ENCODE assay signal across 12 mouse cellular contexts in the genomic region with DNA sequence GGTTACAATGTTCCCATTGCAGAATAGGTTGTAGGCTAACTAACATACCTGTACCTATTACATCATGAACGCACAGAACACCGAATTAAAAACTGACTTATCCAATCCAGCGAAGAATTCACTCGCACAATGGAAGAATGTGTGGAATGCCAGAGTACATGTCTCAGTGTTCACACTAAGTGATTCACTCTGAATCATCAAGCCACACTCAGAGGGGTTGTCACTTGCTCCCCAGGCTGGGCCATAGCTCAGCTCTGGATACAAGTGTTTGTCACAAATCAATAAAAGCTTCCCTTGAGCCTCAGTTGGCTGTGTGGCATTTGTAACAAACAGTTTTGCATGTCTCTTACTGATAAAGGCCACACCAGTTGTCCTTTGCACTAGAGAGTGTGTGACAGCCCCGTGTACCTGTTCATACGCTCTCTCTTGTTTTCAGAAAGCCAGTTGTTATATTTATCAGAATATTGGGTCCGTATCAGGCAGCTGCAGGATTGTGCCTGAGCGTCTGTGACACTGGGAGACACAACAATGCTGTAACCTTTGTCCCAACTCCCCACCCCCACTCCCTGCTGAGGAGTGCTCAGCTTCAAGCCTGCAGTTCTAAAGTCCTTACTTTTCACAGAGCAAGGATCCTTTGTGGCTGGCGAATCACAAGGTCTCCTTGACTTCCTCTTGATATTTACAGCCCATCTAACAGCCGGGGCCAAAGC.
DNase-seq lines count a peak whose midpoint lies in the region; ATAC-seq and TF ChIP-seq lines count a peak whose summit lies in the region.
"Had no signal": no experiment of that assay in that cellular context is flagged by ENCODE, and none has a peak within 500 bp of the region (broad histone marks: within the 10 kb centered on the region; RNA-seq: fewer than 3 reads in every experiment).

No protein-coding gene starts in this region.

- no peak for TF ChIP-seq CTCF in left cerebral cortex, adult 2 months (IDR thresholded peaks at IDR 0.05)

- peaks cover 53% of the 10 kb centered on the region for H3K4me1 ChIP-seq in heart, embryonic 15.5 days (replicated peaks)
- peaks cover 22% of the 10 kb centered on the region for H3K4me1 ChIP-seq in intestine, embryonic 15.5 days (replicated peaks)
- peaks cover 23% of the 10 kb centered on the region for H3K4me1 ChIP-seq in liver, embryonic 13.5 days (replicated peaks)

- no peaks in the 10 kb centered on the region for H3K9me3 ChIP-seq in heart, embryonic 15.5 days (replicated peaks)
- H3K9me3 ChIP-seq in intestine, embryonic 15.5 days = no peaks in the 10 kb centered on the region
- no peaks in the 10 kb centered on the region for H3K9me3 ChIP-seq in liver, embryonic 13.5 days (replicated peaks)
- H3K9me3 ChIP-seq: neural tube, embryonic 12.5 days had no signal

- H3K9ac ChIP-seq in heart, embryonic 15.5 days = no peak overlapping the region
- H3K9ac ChIP-seq in intestine, embryonic 15.5 days = no peak overlapping the region
- no peak overlapping the region for H3K9ac ChIP-seq in liver, embryonic 13.5 days
- H3K9ac ChIP-seq: neural tube, embryonic 12.5 days had no signal

- intact Hi-C loops in heart, postnatal 25 days (cut with DNase I) = loop anchor here (10.0 kb wide), 1 partner anchor 323 kb away; no protein-coding TSS in a partner anchor
- intact Hi-C loops in left cerebral cortex, adult 2 months (cut with DNase I) = loop anchor here (10.0 kb wide), 1 partner anchor 323 kb away; no protein-coding TSS in a partner anchor

- WGBS in heart, embryonic 15.5 days = 33% methylated on average over 10 of the region's 10 CpGs
- WGBS in intestine, embryonic 15.5 days = 58% methylated on average over 10 of the region's 10 CpGs
- 43% methylated on average over 10 of the region's 10 CpGs for WGBS in liver, embryonic 13.5 days (ENCODE audit: insufficient replicate concordance)

- H3K4me2 ChIP-seq in heart, embryonic 15.5 days = no peak overlapping the region
- H3K4me2 ChIP-seq in intestine, embryonic 15.5 days (replicated peaks) = no peak overlapping the region
- no peak overlapping the region for H3K4me2 ChIP-seq in liver, embryonic 13.5 days
- H3K4me2 ChIP-seq: neural tube, embryonic 12.5 days had no signal

- DNase-seq in heart, postnatal 25 days (ENCODE audit: low spot score) = no peak
- peak; percentile 16 for DNase-seq in ES-CJ7 (ENCODE audit: low read depth, low spot score)
- DNase-seq in liver, embryonic 13.5 days = no peak
- no peak for DNase-seq in right cerebral cortex, postnatal 36 days (ENCODE audit: low spot score in 2 of 2)
- no peak for DNase-seq in left cerebral cortex, adult 2 months (ENCODE audit: extremely low spot score in 1 of 2, low spot score in 2 of 2)
- DNase-seq in urinary bladder, adult 18-20 months (ENCODE audit: low spot score in 2 of 2) = no peak
- DNase-seq: cerebellum, adult 9-11 months; right cerebral cortex, postnatal 25 days had no signal

- H3K4me3 ChIP-seq in heart, embryonic 15.5 days = no peak overlapping the region
- no peak overlapping the region for H3K4me3 ChIP-seq in intestine, embryonic 15.5 days (replicated peaks)
- H3K4me3 ChIP-seq in liver, embryonic 13.5 days (replicated peaks) = no peak overlapping the region
- H3K4me3 ChIP-seq in left cerebral cortex, adult 2 months = no peak overlapping the region
- H3K4me3 ChIP-seq: neural tube, embryonic 12.5 days had no signal

- 0 out of 2 replicates have a peak overlapping the region, but pooled peaks have one; percentile 20 for H3K27ac ChIP-seq in heart, embryonic 15.5 days
- H3K27ac ChIP-seq in intestine, embryonic 15.5 days = 0 out of 2 replicates have a peak overlapping the region, but pooled peaks have one; percentile 24
- no peak overlapping the region for H3K27ac ChIP-seq in liver, embryonic 13.5 days
- H3K27ac ChIP-seq in left cerebral cortex, adult 2 months = no peak overlapping the region
- H3K27ac ChIP-seq: neural tube, embryonic 12.5 days; stomach, postnatal 0 days had no signal

- no peaks in the 10 kb centered on the region for H3K36me3 ChIP-seq in heart, embryonic 15.5 days
- H3K36me3 ChIP-seq in intestine, embryonic 15.5 days = no peaks in the 10 kb centered on the region
- H3K36me3 ChIP-seq in liver, embryonic 13.5 days = no peaks in the 10 kb centered on the region
- H3K36me3 ChIP-seq: neural tube, embryonic 12.5 days had no signal

- no peak for ATAC-seq in heart, embryonic 15.5 days (replicated peaks; ENCODE audit: insufficient number of reproducible peaks, insufficient read depth, low FRiP score, low read depth)
- ATAC-seq in intestine, embryonic 15.5 days = peak; percentile 87
- peak; percentile 57 for ATAC-seq in liver, embryonic 13.5 days (ENCODE audit: low read depth)

- no peaks in the 10 kb centered on the region for H3K27me3 ChIP-seq in heart, embryonic 15.5 days
- no peaks in the 10 kb centered on the region for H3K27me3 ChIP-seq in intestine, embryonic 15.5 days (replicated peaks)
- no peaks in the 10 kb centered on the region for H3K27me3 ChIP-seq in liver, embryonic 13.5 days
- H3K27me3 ChIP-seq: neural tube, embryonic 12.5 days had no signal

Comparison
In these comparisons a context has a peak if more than half of its experiments do, and no peak if none do; other contexts are left out.
1. H3K27ac ChIP-seq: peak in heart, embryonic 15.5 days (single experiment) and intestine, embryonic 15.5 days (single experiment); none in liver, embryonic 13.5 days (single experiment) and left cerebral cortex, adult 2 months (single experiment).